Mouse (Mus musculus): Measurements from ENCODE around the gene Pdxk. TPM values are rescaled to one million over a fixed set of nuclear protein-coding genes. Genes with fewer than 3 reads are reported as not detected.

Pdxk gene
- polyA plus RNA-seq, 1 experiment from 2014 or later, result 13.2 TPM

DNA sequence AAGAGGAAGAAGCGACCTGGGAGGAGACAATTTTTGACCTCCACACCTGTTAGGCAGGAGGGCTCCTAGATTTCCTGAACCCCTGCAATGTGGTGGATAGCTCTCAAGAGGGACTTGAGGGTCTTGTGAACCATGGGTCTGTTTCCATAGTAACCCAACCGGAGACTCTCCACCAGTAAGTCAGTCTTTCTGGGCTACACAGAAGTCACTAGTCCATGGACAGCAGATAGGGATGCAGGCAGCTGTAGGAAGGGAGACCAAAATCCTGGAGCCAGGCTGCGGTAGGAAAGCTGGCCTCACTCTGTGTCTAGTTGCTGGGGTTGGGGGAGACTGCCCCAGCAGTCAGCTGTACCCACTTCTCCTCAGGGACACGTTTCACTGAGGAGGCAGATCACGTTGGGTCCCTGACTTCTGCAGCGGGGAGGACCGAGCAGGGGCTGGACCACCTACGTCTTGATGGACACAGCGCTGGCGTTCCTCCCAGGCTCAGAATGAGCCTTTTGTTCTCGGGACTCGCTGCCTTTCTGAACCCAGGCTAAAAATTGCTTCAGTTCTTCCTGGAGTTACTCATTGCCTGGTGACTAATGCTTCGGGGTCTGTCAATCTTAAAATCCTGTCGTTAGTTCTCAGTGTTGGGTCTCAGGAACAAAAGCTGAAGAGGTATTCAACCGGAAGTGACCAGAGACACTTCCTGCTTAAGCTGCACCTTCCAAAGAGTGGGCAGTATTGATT lies 6.0 kb upstream of the Pdxk start:
- Histone ChIP-seq H3K4me1 (peaks cover 28% of the 10 kb centered on the region), H3K27me3 (replicated peaks; ENCODE audit: low read depth, poor library complexity, severe bottlenecking) (0 out of 2 replicates have a peak, but pooled peaks cover 4% of the 10 kb centered on the region), H3K9me3 (no peaks in the 10 kb centered on the region), H3K27ac (replicated peaks) (peak overlapping the region; percentile 51), H3K4me3 (no peak overlapping the region), H3K36me3 (replicated peaks) (no peaks in the 10 kb centered on the region)
- peak; percentile 32 for DNase-seq (ENCODE audit: low spot score)
- 31% methylated on average over 15 of the region's 15 CpGs for WGBS

DNA sequence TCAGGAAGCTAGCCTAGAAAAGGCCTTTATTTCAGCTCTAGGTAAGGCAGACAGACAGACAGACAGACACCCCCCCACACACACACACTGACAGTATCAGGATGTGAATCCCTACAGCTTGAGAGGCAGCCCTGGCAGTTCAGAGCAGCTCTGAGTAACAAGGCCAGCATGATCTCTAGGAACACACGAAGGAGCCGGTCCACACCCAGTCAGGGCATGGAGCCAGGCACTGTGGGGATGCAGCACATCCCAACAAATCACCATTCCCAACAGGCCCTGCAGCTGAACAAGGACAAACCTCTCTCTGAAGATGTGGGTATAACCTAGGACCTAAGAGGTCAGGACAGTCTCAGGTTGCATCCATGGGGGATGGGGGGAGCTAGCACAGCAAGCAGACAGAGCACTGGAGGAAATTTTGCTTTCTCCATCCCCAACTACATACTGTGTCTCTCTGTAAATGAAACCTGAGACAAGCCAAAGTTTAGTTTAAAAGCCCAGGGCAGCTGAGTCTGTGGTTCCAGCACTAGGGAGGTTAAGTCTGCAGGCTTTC lies 3.1 kb upstream of the Pdxk start:
- peak overlapping the region; percentile 75 for H3K27ac ChIP-seq (replicated peaks)
- no peak overlapping the region for H3K4me3 ChIP-seq
- H3K27me3 ChIP-seq (replicated peaks; ENCODE audit: low read depth, poor library complexity, severe bottlenecking), result peaks cover 13% of the 10 kb centered on the region; the same call in 1 of the 2 replicates
- H3K4me1 ChIP-seq, result peaks cover 52% of the 10 kb centered on the region
- peak; percentile 47 for DNase-seq (ENCODE audit: low spot score)
- 29% methylated on average over 2 of the region's 2 CpGs for WGBS
- no peaks in the 10 kb centered on the region for H3K9me3 ChIP-seq
- H3K36me3 ChIP-seq (replicated peaks), result no peaks in the 10 kb centered on the region

DNA sequence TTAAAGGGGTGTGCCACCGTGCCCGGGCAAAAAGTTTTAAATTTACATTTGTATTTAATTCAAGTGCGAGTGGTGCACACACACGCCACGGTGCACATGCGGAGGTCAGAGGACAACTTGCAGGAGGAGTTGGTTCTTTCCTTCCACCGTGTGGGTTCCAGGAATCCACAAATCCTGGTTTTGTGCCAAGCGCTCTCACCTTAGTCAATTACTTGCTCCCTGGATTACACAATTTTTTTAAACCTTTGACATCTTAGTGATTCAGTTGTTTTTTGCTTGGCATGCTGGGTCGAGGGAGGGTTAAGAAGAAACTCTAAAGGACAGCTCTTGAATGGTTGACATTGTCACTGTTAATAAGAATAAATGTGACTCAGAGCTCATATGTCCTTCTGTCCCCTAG lies 1.9 kb upstream of the Pdxk start:
- 84% methylated on average over 9 of the region's 9 CpGs for WGBS
- no peaks in the 10 kb centered on the region for H3K9me3 ChIP-seq
- peaks cover 52% of the 10 kb centered on the region for H3K4me1 ChIP-seq
- H3K27me3 ChIP-seq (replicated peaks; ENCODE audit: low read depth, poor library complexity, severe bottlenecking), result peaks cover 15% of the 10 kb centered on the region; the same call in 1 of the 2 replicates
- H3K36me3 ChIP-seq (replicated peaks), result no peaks in the 10 kb centered on the region
- H3K27ac ChIP-seq (replicated peaks), result no peak overlapping the region
- no peak for DNase-seq (ENCODE audit: low spot score)
- H3K4me3 ChIP-seq, result no peak overlapping the region

- H3K4me3 ChIP-seq, result peak overlapping the region; percentile 79
- H3K9me3 ChIP-seq, result no peaks in the 10 kb centered on the region
- peaks cover 48% of the 10 kb centered on the region for H3K4me1 ChIP-seq
- H3K27ac ChIP-seq (replicated peaks), result peak overlapping the region; percentile 81
- peaks cover 15% of the 10 kb centered on the region; the same call in 1 of the 2 replicates for H3K27me3 ChIP-seq (replicated peaks; ENCODE audit: low read depth, poor library complexity, severe bottlenecking)
- 78% methylated on average over 3 of the region's 3 CpGs for WGBS
- no peaks in the 10 kb centered on the region for H3K36me3 ChIP-seq (replicated peaks)
- DNase-seq (ENCODE audit: low spot score), result no peak
These were observed 697 bp upstream of the Pdxk start for GRCm38 (mm10) chr10:78465472-78465871.

DNA sequence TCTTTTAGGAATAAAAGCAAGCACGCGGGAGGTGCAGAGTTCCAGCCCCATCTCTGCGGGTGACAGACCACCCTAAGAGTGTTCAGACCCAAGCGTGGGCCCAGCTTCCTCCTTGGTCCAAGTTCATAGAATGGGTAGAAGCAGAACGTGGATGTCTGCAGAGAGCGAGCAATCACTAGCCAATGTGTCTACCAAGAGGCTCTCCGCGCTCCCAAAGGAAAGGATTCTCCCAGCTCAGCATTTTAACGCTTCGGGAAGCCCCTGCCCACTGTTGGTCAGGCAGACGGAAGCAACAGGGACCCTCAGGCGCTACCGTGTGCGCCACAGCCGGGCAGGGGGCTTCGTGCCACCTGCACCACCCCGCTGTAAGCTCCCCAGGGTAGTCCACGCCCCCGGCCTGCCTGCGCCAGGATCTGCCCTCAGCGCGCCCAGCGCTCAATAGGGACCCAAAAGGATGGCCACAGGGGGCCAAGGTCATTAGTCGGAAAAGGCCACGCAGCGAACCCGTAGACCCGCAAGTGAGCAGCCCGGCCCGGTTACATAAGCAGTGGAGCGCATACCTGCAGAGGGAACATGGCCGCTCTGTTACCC lies 479 bp downstream of the Pdxk start:
- no peak for DNase-seq (ENCODE audit: low spot score)
- peak overlapping the region; percentile 79 for H3K4me3 ChIP-seq
- H3K9me3 ChIP-seq, result no peaks in the 10 kb centered on the region
- WGBS, result 1% methylated on average over 32 of the region's 32 CpGs
- H3K4me1 ChIP-seq, result peaks cover 48% of the 10 kb centered on the region
- H3K27ac ChIP-seq (replicated peaks), result peak overlapping the region; percentile 81
- peaks cover 15% of the 10 kb centered on the region; the same call in 1 of the 2 replicates for H3K27me3 ChIP-seq (replicated peaks; ENCODE audit: low read depth, poor library complexity, severe bottlenecking)
- H3K36me3 ChIP-seq (replicated peaks), result no peaks in the 10 kb centered on the region

DNA sequence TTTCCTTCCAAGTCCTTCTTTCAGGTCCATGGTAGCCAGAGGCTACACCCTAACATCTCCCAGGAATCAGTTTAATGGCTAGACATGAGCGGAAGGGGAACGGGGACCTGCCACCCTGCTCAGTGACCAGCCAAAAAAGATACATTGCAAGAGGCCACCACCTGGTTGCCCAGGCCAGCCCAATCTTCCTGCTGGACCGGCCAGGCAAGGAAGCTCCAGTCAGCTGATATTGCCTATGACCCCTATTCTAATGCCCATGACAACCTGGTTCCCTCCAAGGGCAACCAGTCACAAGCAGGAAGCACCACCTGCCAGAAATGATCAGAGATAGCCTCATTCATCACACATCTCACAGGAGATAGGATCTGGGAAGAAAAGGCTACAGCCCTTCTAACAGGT lies 1.0 kb downstream of the Pdxk start:
- H3K4me3 ChIP-seq, result peak overlapping the region; percentile 79
- H3K27me3 ChIP-seq (replicated peaks; ENCODE audit: low read depth, poor library complexity, severe bottlenecking), result peaks cover 15% of the 10 kb centered on the region; the same call in 1 of the 2 replicates
- peak overlapping the region; percentile 81; the same call in 1 of the 2 replicates for H3K27ac ChIP-seq (replicated peaks)
- no peak for DNase-seq (ENCODE audit: low spot score)
- no peaks in the 10 kb centered on the region for H3K9me3 ChIP-seq
- WGBS, result 82% methylated on average over 3 of the region's 3 CpGs
- H3K4me1 ChIP-seq, result peaks cover 51% of the 10 kb centered on the region
- H3K36me3 ChIP-seq (replicated peaks), result no peaks in the 10 kb centered on the region

DNA sequence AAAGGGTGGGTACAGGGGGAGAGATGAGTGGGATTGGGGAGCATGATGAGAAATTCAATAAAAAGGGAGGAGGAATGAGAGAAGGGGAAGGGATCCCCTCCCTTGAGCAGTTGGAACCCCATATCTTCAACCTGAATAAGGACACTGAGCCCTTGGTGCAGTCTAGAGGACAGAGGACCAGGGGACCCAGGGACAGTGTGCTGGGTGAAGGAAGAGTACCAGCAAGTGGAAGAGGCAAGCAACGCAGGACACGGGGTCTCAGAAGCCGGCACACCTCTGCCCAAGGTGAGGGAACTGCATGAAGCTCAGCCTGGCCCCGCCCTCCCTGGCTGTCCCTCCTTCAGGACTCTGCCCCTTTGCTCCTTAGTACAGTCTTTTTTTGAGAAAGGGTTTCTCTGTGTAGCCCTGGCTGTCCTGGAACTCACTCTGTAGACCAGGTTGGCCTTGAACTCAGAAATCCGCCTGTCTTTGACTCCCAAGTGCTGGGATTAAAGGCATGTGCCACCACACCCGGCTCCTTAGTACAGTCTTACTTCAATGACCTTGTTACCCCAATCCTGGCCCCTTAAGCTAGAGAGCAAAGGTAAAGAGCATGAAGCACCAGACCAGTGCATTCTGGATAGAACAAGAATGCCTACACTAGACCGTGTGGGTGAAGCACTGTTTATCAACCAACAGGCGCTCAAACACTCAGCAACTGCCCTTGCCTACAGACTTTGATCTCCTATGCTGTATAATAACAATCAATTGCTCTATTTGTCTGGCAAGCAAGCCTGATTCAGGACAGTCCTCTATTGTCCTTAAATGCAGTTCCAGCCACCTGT lies 1.6 kb downstream of the Pdxk start:
- no peak for DNase-seq (ENCODE audit: low spot score)
- Histone ChIP-seq H3K4me1 (peaks cover 53% of the 10 kb centered on the region), H3K27me3 (replicated peaks; ENCODE audit: low read depth, poor library complexity, severe bottlenecking) (peaks cover 15% of the 10 kb centered on the region; the same call in 1 of the 2 replicates), H3K4me3 (peak overlapping the region; percentile 79), H3K27ac (replicated peaks) (no peak overlapping the region), H3K36me3 (replicated peaks) (no peaks in the 10 kb centered on the region), H3K9me3 (no peaks in the 10 kb centered on the region)
- WGBS, result 88% methylated on average over 8 of the region's 8 CpGs

DNA sequence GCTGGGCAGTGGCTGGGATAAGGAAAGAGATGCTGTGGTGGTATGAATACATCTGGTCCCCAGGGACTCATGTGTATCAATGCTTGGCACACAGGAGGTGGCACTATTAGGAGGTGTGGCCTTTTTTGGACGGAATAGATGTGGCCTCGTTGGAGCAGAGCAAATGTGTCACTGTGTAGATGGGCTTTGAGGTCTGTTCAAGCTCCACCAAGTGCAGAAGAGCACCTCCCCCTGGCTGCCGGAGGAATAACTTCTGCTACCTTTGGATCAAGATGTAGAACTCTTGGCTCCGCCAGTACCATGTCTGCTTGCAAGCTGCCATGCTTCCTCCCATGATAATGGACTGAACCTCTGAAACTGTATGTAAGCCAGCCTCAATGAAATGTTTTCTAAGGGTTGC lies 3.0 kb downstream of the Pdxk start:
- Histone ChIP-seq H3K36me3 (replicated peaks) (no peaks in the 10 kb centered on the region), H3K4me3 (no peak overlapping the region)
- 81% methylated on average over 4 of the region's 4 CpGs for WGBS

GRCm38 (mm10) chr10:78460463-78460862 lies 4.3 kb downstream of the Pdxk start:
- Histone ChIP-seq H3K27ac (replicated peaks) (no peak overlapping the region), H3K27me3 (replicated peaks; ENCODE audit: low read depth, poor library complexity, severe bottlenecking) (peaks cover 15% of the 10 kb centered on the region; the same call in 1 of the 2 replicates), H3K9me3 (no peaks in the 10 kb centered on the region), H3K4me3 (no peak overlapping the region), H3K36me3 (replicated peaks) (no peaks in the 10 kb centered on the region), H3K4me1 (peaks cover 48% of the 10 kb centered on the region)
- WGBS, result 37% methylated on average over 5 of the region's 5 CpGs
- no peak for DNase-seq (ENCODE audit: low spot score)

More for the DNA sequence above, 3.0 kb downstream of the Pdxk start:
- peaks cover 48% of the 10 kb centered on the region for H3K4me1 ChIP-seq
- peaks cover 15% of the 10 kb centered on the region; the same call in 1 of the 2 replicates for H3K27me3 ChIP-seq (replicated peaks; ENCODE audit: low read depth, poor library complexity, severe bottlenecking)
- H3K27ac ChIP-seq (replicated peaks), result no peak overlapping the region
- H3K9me3 ChIP-seq, result no peaks in the 10 kb centered on the region
- no peak for DNase-seq (ENCODE audit: low spot score)

- WGBS, result 71% methylated on average over 5 of the region's 5 CpGs
- Histone ChIP-seq H3K9me3 (no peaks in the 10 kb centered on the region), H3K27me3 (replicated peaks; ENCODE audit: low read depth, poor library complexity, severe bottlenecking) (peaks cover 9% of the 10 kb centered on the region; the same call in 1 of the 2 replicates), H3K4me1 (peaks cover 38% of the 10 kb centered on the region), H3K27ac (replicated peaks) (peak overlapping the region; percentile 54; the same call in 1 of the 2 replicates), H3K36me3 (replicated peaks) (no peaks in the 10 kb centered on the region), H3K4me3 (no peak overlapping the region)
- DNase-seq (ENCODE audit: low spot score), result no peak
These were observed 6.2 kb downstream of the Pdxk start for GRCm38 (mm10) chr10:78458348-78459111.

GRCm38 (mm10) chr10:78457495-78458347 lies 7.1 kb downstream of the Pdxk start:
- Histone ChIP-seq H3K4me1 (peaks cover 36% of the 10 kb centered on the region), H3K9me3 (no peaks in the 10 kb centered on the region), H3K27me3 (replicated peaks; ENCODE audit: low read depth, poor library complexity, severe bottlenecking) (peaks cover under 1% of the 10 kb centered on the region; the same call in 1 of the 2 replicates), H3K27ac (replicated peaks) (peak overlapping the region; percentile 44; the same call in 1 of the 2 replicates), H3K36me3 (replicated peaks) (no peaks in the 10 kb centered on the region), H3K4me3 (no peak overlapping the region; the same call in 1 of the 2 replicates)
- peak; percentile 46 for DNase-seq (ENCODE audit: low spot score)
- WGBS, result 31% methylated on average over 10 of the region's 10 CpGs

Data from embryonic facial prominence, embryonic 10.5 days (tissue).